8 mouse cellular contexts compared by ENCODE assay signal in the genomic region with DNA sequence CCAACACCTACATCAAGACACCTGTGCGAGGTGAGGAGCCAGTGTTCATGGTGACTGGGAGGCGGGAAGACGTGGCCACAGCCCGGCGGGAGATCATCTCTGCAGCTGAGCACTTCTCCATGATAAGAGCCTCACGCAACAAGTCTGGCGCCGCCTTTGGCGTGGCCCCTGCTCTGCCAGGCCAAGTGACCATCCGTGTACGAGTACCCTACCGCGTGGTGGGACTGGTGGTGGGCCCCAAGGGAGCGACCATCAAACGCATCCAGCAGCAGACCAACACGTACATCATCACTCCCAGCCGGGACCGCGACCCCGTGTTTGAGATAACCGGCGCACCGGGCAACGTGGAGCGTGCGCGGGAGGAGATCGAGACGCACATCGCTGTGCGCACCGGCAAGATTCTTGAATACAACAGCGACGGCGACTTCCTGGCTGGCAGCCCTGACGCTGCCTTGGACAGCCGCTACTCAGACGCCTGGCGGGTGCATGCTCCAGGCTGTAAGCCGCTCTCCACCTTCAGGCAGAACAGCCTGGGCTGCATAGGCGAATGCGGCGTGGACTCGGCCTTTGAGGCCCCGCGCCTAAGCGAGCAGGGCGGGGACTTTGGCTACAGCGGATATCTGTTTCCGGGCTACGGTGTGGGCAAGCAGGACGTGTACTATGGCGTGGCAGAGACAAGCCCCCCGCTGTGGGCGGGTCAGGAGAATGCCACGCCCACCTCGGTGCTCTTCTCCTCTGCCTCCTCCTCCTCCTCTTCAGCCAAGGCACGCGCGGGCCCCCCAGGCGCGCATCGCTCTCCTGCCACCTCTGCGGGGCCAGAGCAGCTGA. TPM values are rescaled to one million over a fixed set of nuclear protein-coding genes. Genes with fewer than 3 reads are reported as not detected.
DNase-seq lines count a peak whose midpoint lies in the region; ATAC-seq and TF ChIP-seq lines count a peak whose summit lies in the region.

No protein-coding gene starts in this region.

- H3K27ac ChIP-seq in forebrain, embryonic 10.5 days: peak overlapping the region; percentile 99
- peak overlapping the region; percentile 49; the same call in 1 of the 2 replicates for H3K27ac ChIP-seq in heart, embryonic 12.5 days (ENCODE audit: poor library complexity, severe bottlenecking)
- peak overlapping the region; percentile 69 for H3K27ac ChIP-seq in kidney, embryonic 15.5 days
- peak overlapping the region; percentile 10; the same call in 1 of the 2 replicates for H3K27ac ChIP-seq in limb, embryonic 14.5 days (replicated peaks; ENCODE audit: low read depth, low read length)
- peak overlapping the region; percentile 99 for H3K27ac ChIP-seq in midbrain, embryonic 13.5 days

- peak overlapping the region; percentile 88 for H3K4me2 ChIP-seq in heart, embryonic 12.5 days
- H3K4me2 ChIP-seq in kidney, embryonic 15.5 days: peak overlapping the region; percentile 87
- peak overlapping the region; percentile 62 for H3K4me2 ChIP-seq in limb, embryonic 14.5 days (replicated peaks; ENCODE audit: low read depth, low read length, severe bottlenecking)
- peak overlapping the region; percentile 89 for H3K4me2 ChIP-seq in midbrain, embryonic 13.5 days (replicated peaks)

- ATAC-seq in heart, embryonic 12.5 days (ENCODE audit: insufficient number of reproducible peaks, low FRiP score): peak; percentile 56
- peak; percentile 19 for ATAC-seq in kidney, embryonic 15.5 days (replicated peaks; ENCODE audit: low FRiP score)
- ATAC-seq in limb, embryonic 14.5 days (ENCODE audit: low FRiP score, low read depth): no peak
- ATAC-seq in midbrain, embryonic 13.5 days: no peak

- peaks cover 70% of the 10 kb centered on the region for H3K36me3 ChIP-seq in forebrain, embryonic 10.5 days (replicated peaks)
- H3K36me3 ChIP-seq in heart, embryonic 12.5 days: peaks cover 46% of the 10 kb centered on the region
- peaks cover 50% of the 10 kb centered on the region for H3K36me3 ChIP-seq in kidney, embryonic 15.5 days
- H3K36me3 ChIP-seq in limb, embryonic 14.5 days (ENCODE audit: control insufficient read depth, insufficient read depth, low read length): peaks cover 63% of the 10 kb centered on the region
- peaks cover 47% of the 10 kb centered on the region for H3K36me3 ChIP-seq in midbrain, embryonic 13.5 days

- TF ChIP-seq CTCF in brain, embryonic 14.5 days (IDR thresholded peaks at IDR 0.05; ENCODE audit: borderline replicate concordance, extremely low read depth, insufficient read depth, insufficient read length): no peak

- no peaks in the 10 kb centered on the region for H3K27me3 ChIP-seq in forebrain, embryonic 10.5 days (ENCODE audit: poor library complexity, severe bottlenecking)
- no peaks in the 10 kb centered on the region for H3K27me3 ChIP-seq in heart, embryonic 12.5 days (replicated peaks)
- no peaks in the 10 kb centered on the region for H3K27me3 ChIP-seq in kidney, embryonic 15.5 days
- no peaks in the 10 kb centered on the region for H3K27me3 ChIP-seq in limb, embryonic 14.5 days (ENCODE audit: control insufficient read depth, insufficient read depth, low read length)
- H3K27me3 ChIP-seq in midbrain, embryonic 13.5 days: no peaks in the 10 kb centered on the region

- H3K4me1 ChIP-seq in forebrain, embryonic 10.5 days: peaks cover 81% of the 10 kb centered on the region
- H3K4me1 ChIP-seq in heart, embryonic 12.5 days (replicated peaks): peaks cover 70% of the 10 kb centered on the region
- peaks cover 68% of the 10 kb centered on the region for H3K4me1 ChIP-seq in kidney, embryonic 15.5 days
- H3K4me1 ChIP-seq in limb, embryonic 14.5 days (ENCODE audit: control insufficient read depth, insufficient read depth, low read length): peaks cover 42% of the 10 kb centered on the region
- H3K4me1 ChIP-seq in midbrain, embryonic 13.5 days (replicated peaks): peaks cover 70% of the 10 kb centered on the region

- H3K9ac ChIP-seq in heart, embryonic 12.5 days: peak overlapping the region; percentile 97
- peak overlapping the region; percentile 35 for H3K9ac ChIP-seq in kidney, embryonic 15.5 days
- H3K9ac ChIP-seq in limb, embryonic 14.5 days (ENCODE audit: low read depth, low read length, severe bottlenecking): peak overlapping the region; percentile 50
- H3K9ac ChIP-seq in midbrain, embryonic 13.5 days (replicated peaks): peak overlapping the region; percentile 100

- DNase-seq in CD4-positive helper T cell, adult 2 months (ENCODE audit: low read depth, low spot score): peak; percentile 27
- peak; percentile 76 for DNase-seq in brain, embryonic 14.5 days (ENCODE audit: low read depth)
- peak; percentile 75 for DNase-seq in forebrain, embryonic 10.5 days (ENCODE audit: extremely low spot score, low spot score)
- peak; percentile 72 for DNase-seq in limb, embryonic 14.5 days (ENCODE audit: low spot score)
- DNase-seq in telencephalon, adult 2 months (ENCODE audit: low read depth, low spot score): peak; percentile 69

- no peak for TF ChIP-seq POLR2A in brain, embryonic 14.5 days (IDR thresholded peaks at IDR 0.05; ENCODE audit: borderline replicate concordance, extremely low read depth, insufficient read depth, insufficient read length, poor library complexity, severe bottlenecking)
- TF ChIP-seq POLR2A in limb, embryonic 14.5 days (IDR thresholded peaks at IDR 0.05; ENCODE audit: borderline replicate concordance, extremely low read depth, insufficient read depth, insufficient read length): no peak

- H3K9me3 ChIP-seq in forebrain, embryonic 10.5 days: no peaks in the 10 kb centered on the region
- no peaks in the 10 kb centered on the region for H3K9me3 ChIP-seq in heart, embryonic 12.5 days (replicated peaks)
- no peaks in the 10 kb centered on the region for H3K9me3 ChIP-seq in kidney, embryonic 15.5 days (replicated peaks)
- H3K9me3 ChIP-seq in limb, embryonic 14.5 days (ENCODE audit: control insufficient read depth, low read length): no peaks in the 10 kb centered on the region
- H3K9me3 ChIP-seq in midbrain, embryonic 13.5 days: no peaks in the 10 kb centered on the region

- peak overlapping the region; percentile 93 for H3K4me3 ChIP-seq in forebrain, embryonic 10.5 days
- peak overlapping the region; percentile 38 for H3K4me3 ChIP-seq in heart, embryonic 12.5 days
- H3K4me3 ChIP-seq in kidney, embryonic 15.5 days (replicated peaks): peak overlapping the region; percentile 88
- peak overlapping the region; percentile 96 for H3K4me3 ChIP-seq in limb, embryonic 14.5 days (replicated peaks; ENCODE audit: low read length)
- H3K4me3 ChIP-seq in midbrain, embryonic 13.5 days (replicated peaks): peak overlapping the region; percentile 94

- WGBS in forebrain, embryonic 10.5 days: 9% methylated on average over 64 of the region's 64 CpGs
- 4% methylated on average over 60 of the region's 64 CpGs for WGBS in heart, embryonic 12.5 days
- WGBS in kidney, embryonic 15.5 days: 6% methylated on average over 60 of the region's 64 CpGs
- WGBS in limb, embryonic 14.5 days: 9% methylated on average over 63 of the region's 64 CpGs
- 3% methylated on average over 59 of the region's 64 CpGs for WGBS in midbrain, embryonic 13.5 days

RNA-seq across cellular contexts. Expression of a gene that starts 4.1 kb away (rescaled TPM):
- polyA plus RNA-seq in brain, embryonic 14.5 days (2012; rRNA removed): 93.2 and 103 TPM in 2 replicates
- 27.4 and 28.6 TPM in 2 replicates for polyA plus RNA-seq in forebrain, embryonic 10.5 days (2016; fragmentation: Nextera tagmentation; extraction: Ambion mirVana)
- polyA plus RNA-seq in heart, embryonic 12.5 days (2016; fragmentation: Nextera tagmentation; extraction: Ambion mirVana): 11.8 and 13.9 TPM in 2 replicates
- polyA plus RNA-seq in kidney, embryonic 15.5 days (2015; fragmentation: Nextera tagmentation; extraction: Ambion mirVana): 20.9 and 22.0 TPM in 2 replicates
- 49.3 and 60.8 TPM in 2 replicates for polyA plus RNA-seq in limb, embryonic 14.5 days (2012; rRNA removed)
- polyA plus RNA-seq in limb, embryonic 14.5 days (2014; fragmentation: Nextera tagmentation; extraction: Ambion mirVana): 26.7 and 33.1 TPM in 2 replicates
- 49.5 and 51.5 TPM in 2 replicates for polyA plus RNA-seq in midbrain, embryonic 13.5 days (2015; fragmentation: Nextera tagmentation; extraction: Ambion mirVana)

RNA-seq across cellular contexts. Expression of a gene that starts 11.8 kb away (rescaled TPM):
- 1.7 and 2.4 TPM in 2 replicates for polyA plus RNA-seq in brain, embryonic 14.5 days (2012; rRNA removed)
- 2.8 and 4.0 TPM in 2 replicates for polyA plus RNA-seq in forebrain, embryonic 10.5 days (2016; fragmentation: Nextera tagmentation; extraction: Ambion mirVana)
- 0.55 TPM in 1 of 2 replicates, not detected in the other for polyA plus RNA-seq in heart, embryonic 12.5 days (2016; fragmentation: Nextera tagmentation; extraction: Ambion mirVana)
- 15.1 and 17.4 TPM in 2 replicates for polyA plus RNA-seq in kidney, embryonic 15.5 days (2015; fragmentation: Nextera tagmentation; extraction: Ambion mirVana)
- polyA plus RNA-seq in limb, embryonic 14.5 days (2012; rRNA removed): 27.0 and 35.0 TPM in 2 replicates
- 52.7 and 70.4 TPM in 2 replicates for polyA plus RNA-seq in limb, embryonic 14.5 days (2014; fragmentation: Nextera tagmentation; extraction: Ambion mirVana)
- polyA plus RNA-seq in midbrain, embryonic 13.5 days (2015; fragmentation: Nextera tagmentation; extraction: Ambion mirVana): not detected in 2 replicates

RNA-seq across cellular contexts. Expression of a gene that starts 16.6 kb away (rescaled TPM):
- 121 and 122 TPM in 2 replicates for polyA plus RNA-seq in brain, embryonic 14.5 days (2012; rRNA removed)
- 172 and 174 TPM in 2 replicates for polyA plus RNA-seq in forebrain, embryonic 10.5 days (2016; fragmentation: Nextera tagmentation; extraction: Ambion mirVana)
- 108 and 114 TPM in 2 replicates for polyA plus RNA-seq in heart, embryonic 12.5 days (2016; fragmentation: Nextera tagmentation; extraction: Ambion mirVana)
- 167 and 173 TPM in 2 replicates for polyA plus RNA-seq in kidney, embryonic 15.5 days (2015; fragmentation: Nextera tagmentation; extraction: Ambion mirVana)
- polyA plus RNA-seq in limb, embryonic 14.5 days (2012; rRNA removed): 92.5 and 117 TPM in 2 replicates
- 100 and 103 TPM in 2 replicates for polyA plus RNA-seq in limb, embryonic 14.5 days (2014; fragmentation: Nextera tagmentation; extraction: Ambion mirVana)
- 181 and 182 TPM in 2 replicates for polyA plus RNA-seq in midbrain, embryonic 13.5 days (2015; fragmentation: Nextera tagmentation; extraction: Ambion mirVana)

RNA-seq across cellular contexts. Expression of a gene that starts 17.2 kb away (rescaled TPM):
- polyA plus RNA-seq in brain, embryonic 14.5 days (2012; rRNA removed): 108 and 113 TPM in 2 replicates
- polyA plus RNA-seq in forebrain, embryonic 10.5 days (2016; fragmentation: Nextera tagmentation; extraction: Ambion mirVana): 73.4 and 77.4 TPM in 2 replicates
- 46.5 and 47.9 TPM in 2 replicates for polyA plus RNA-seq in heart, embryonic 12.5 days (2016; fragmentation: Nextera tagmentation; extraction: Ambion mirVana)
- 54.0 and 57.9 TPM in 2 replicates for polyA plus RNA-seq in kidney, embryonic 15.5 days (2015; fragmentation: Nextera tagmentation; extraction: Ambion mirVana)
- polyA plus RNA-seq in limb, embryonic 14.5 days (2012; rRNA removed): 90.4 and 112 TPM in 2 replicates
- polyA plus RNA-seq in limb, embryonic 14.5 days (2014; fragmentation: Nextera tagmentation; extraction: Ambion mirVana): 52.5 and 57.8 TPM in 2 replicates
- polyA plus RNA-seq in midbrain, embryonic 13.5 days (2015; fragmentation: Nextera tagmentation; extraction: Ambion mirVana): 39.1 and 46.7 TPM in 2 replicates

RNA-seq across cellular contexts. Expression of a gene that starts 26.6 kb away (rescaled TPM):
- polyA plus RNA-seq in brain, embryonic 14.5 days (2012; rRNA removed): 33.2 and 39.5 TPM in 2 replicates
- polyA plus RNA-seq in forebrain, embryonic 10.5 days (2016; fragmentation: Nextera tagmentation; extraction: Ambion mirVana): 11.6 and 11.8 TPM in 2 replicates
- 108 and 113 TPM in 2 replicates for polyA plus RNA-seq in heart, embryonic 12.5 days (2016; fragmentation: Nextera tagmentation; extraction: Ambion mirVana)
- polyA plus RNA-seq in kidney, embryonic 15.5 days (2015; fragmentation: Nextera tagmentation; extraction: Ambion mirVana): 89.2 and 92.0 TPM in 2 replicates
- 238 and 364 TPM in 2 replicates for polyA plus RNA-seq in limb, embryonic 14.5 days (2012; rRNA removed)
- 378 and 402 TPM in 2 replicates for polyA plus RNA-seq in limb, embryonic 14.5 days (2014; fragmentation: Nextera tagmentation; extraction: Ambion mirVana)
- 21.4 and 23.4 TPM in 2 replicates for polyA plus RNA-seq in midbrain, embryonic 13.5 days (2015; fragmentation: Nextera tagmentation; extraction: Ambion mirVana)

Comparison
In these comparisons a context has a peak if more than half of its experiments do, and no peak if none do; other contexts are left out.
1. H3K27ac ChIP-seq: peak in every context shown above with its lines; median percentile 99 in forebrain, embryonic 10.5 days; 99 in midbrain, embryonic 13.5 days; 69 in kidney, embryonic 15.5 days; 49 in heart, embryonic 12.5 days; 10 in limb, embryonic 14.5 days.
2. H3K4me3 ChIP-seq: peak in every context shown above with its lines; median percentile 96 in limb, embryonic 14.5 days; 94 in midbrain, embryonic 13.5 days; 93 in forebrain, embryonic 10.5 days; 88 in kidney, embryonic 15.5 days; 38 in heart, embryonic 12.5 days.
3. ATAC-seq: peak in heart, embryonic 12.5 days (single experiment) and kidney, embryonic 15.5 days (single experiment); none in limb, embryonic 14.5 days (single experiment) and midbrain, embryonic 13.5 days (single experiment).
4. H3K9ac ChIP-seq: peak in every context shown above with its lines; median percentile 100 in midbrain, embryonic 13.5 days; 97 in heart, embryonic 12.5 days; 50 in limb, embryonic 14.5 days; 35 in kidney, embryonic 15.5 days.
5. Peak in every context shown above with its lines, with median percentiles within 50 percentile points of each other: DNase-seq and H3K4me2 ChIP-seq.